Mouse (Mus musculus) fibroblast of lung, adult 2 months (primary cell): ENCODE data around the gene Majin.

Source experiments
- DNase-seq: peaks from one replicate; pipeline ENCODE4 v3.0.0-alpha.2; 2011; ENCODE audit warnings: low read depth

The Majin gene

DNA sequence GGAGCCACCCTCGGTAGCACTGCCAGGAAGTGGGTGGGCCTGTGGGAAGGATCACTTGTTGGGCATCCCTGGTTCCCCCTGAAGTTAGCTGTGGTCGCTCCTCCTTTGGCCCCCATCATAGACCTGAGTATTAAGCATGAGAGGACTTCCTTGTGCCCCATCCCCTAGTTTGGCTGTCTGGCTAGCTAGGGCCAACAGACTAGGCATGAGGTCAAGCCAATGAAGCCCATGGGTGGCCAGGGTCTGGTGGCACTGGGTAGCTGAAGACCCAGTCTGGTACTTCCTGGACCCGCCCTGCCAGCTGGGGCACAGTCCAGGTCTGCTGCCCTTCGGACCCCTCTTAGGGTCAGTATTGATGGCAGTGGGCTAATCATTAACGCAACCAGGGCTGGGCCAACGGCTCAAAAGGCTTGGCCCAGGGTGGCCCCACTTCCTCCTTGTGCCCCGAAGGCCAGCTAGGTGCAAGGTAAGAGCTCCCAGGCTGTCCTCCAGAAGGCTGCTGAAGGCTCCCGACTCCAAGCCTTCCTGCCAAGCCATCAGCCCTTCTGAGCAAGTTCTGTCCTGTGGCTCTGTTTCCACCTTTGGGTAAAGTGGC lies 78.7 kb downstream of the Majin start:
- no peak for DNase-seq

- DNase-seq: no peak
These were observed 80.0 kb downstream of the Majin start for GRCm38 (mm10) chr19:6264200-6264599.

DNA sequence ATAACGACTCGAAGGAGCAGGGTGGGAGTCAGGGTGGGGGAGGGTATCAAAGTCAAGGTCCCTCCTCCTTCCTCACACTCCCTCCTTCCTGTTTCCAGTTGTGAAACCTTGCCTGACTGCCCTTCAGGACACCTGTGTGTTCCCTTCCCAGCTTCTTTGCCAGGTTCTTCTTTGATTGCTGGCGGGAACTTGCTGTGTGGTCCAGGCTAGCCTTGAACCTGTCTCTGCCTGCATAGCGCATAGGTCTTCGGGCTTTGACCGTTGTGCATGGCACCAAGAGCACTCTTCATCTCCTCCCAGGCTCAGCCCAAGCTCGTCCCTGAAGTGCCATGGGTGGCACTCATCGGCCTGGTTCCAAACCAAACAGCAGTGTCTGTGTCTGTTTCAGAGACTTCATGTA lies 80.8 kb downstream of the Majin start:
- no peak for DNase-seq

GRCm38 (mm10) chr19:6265727-6266182 lies 81.6 kb downstream of the Majin start:
- DNase-seq: no peak

DNA sequence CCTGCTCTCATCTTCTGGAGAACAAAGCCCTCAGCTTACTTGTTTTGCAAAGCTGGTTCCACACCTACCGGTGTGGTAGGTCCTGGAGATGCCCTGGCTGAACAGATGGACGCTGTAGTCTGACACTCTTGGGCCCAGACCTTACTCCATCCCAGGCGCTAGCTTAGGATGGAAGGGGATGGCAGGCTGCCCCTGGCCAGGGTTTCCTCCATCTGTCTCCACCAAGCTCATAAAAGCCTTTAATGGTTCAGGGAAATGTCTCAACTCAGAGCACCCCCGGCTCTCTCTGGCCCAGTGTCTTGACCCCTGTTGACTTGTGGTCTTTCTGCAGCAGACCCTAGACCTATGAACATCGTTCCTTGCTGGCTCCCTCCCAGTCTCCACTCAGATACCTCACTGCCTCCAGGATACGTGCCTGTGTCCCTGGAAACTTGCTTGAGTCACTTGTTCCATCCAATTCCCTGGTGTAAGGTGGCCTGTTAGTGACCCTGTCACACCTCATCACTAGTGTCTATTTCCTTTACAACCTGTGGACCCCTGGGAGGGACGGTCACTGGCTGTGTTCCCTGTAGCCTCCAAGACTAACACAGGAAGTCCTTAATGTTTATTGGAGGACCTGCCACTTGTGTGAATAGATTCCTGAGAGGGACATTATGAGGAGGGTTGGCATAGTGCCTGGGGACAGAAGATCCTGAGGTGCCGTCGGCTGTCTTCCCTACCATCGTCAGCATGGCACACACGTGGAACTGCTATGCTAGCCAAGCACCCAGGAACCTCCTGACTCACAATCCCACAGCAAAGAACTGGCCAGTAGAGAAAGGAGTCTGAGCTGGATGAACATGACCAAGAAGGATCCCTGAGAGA lies 83.3 kb downstream of the Majin start:
- DNase-seq: no peak

- no peak for DNase-seq
These were observed 84.0 kb downstream of the Majin start for GRCm38 (mm10) chr19:6268170-6268528.

GRCm38 (mm10) chr19:6268670-6269132 lies 84.5 kb downstream of the Majin start:
- no peak for DNase-seq

DNA sequence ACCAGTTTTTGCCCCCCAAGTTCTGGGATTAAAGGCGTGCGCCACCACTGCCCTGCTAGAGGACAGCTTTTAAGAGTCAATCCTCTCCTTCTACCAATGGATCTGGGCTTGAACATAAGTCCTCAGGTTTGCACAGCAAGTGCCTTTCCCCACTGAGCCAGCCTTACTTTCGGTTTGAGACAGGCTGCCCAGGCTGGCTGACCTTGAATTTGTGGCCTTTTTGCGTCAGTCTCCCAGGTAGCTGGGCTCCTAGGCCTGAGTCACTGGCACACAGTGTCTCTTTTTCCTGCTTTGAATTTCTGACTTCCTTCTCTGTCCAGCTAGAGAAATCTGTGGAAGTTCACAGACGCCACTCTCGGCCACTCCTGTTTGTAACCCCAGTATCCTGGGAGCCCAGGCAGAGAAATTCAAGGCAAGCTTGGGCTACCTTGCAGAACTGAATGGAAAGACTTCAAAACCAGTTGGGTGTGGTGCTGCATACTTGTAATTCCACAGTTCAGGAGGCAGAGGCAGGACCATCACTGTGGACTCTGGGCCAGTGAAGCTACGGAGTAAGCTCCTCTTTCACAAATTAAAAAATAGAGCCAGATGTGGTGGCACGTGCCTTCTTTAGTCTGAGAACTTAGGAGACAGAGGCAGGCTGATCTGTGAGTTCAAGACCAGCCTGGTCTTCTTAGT lies 85.7 kb downstream of the Majin start:
- DNase-seq: no peak

GRCm38 (mm10) chr19:6270661-6271060 lies 86.5 kb downstream of the Majin start:
- no peak for DNase-seq

- DNase-seq: no peak
These were observed 87.0 kb downstream of the Majin start for GRCm38 (mm10) chr19:6271206-6271605.

DNA sequence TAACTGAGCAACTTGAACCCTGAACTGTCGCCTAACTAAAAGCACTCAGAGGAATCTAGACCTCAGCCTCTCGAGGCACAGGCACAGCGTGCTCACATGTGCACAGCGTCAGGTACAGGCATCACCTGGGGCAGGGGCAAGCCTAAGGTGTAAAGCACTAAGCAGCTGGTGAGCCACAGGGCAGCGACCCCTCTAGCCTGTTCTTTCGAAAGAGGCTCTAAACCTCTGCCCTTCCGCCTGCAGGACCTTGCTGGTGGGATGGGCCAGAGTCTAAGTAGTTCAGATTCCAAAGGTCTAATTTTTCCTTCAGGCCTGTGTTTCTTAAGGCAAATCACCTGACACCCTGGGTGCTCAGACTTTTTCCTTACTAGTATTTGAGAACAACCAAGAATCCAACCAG lies 87.9 kb downstream of the Majin start:
- no peak for DNase-seq

DNA sequence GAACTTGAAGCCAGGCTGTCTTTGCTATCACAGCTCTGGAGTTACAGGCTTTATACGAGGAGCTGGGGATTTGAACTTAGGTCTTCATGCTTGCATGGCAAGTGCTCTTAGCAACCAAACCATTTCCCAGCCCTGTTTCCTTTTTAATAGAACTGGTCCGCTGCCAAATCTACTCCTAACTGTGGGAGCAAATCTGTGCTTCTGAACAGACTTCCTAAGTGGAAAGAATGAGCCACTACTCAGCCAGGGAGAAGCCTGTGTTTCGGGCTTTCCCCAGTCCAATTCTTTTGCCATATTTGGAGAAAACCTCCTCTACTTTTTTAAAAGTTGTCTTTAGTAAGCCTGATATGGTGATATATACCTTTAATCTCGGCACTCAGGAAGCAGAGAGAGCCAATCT lies 88.5 kb downstream of the Majin start:
- no peak for DNase-seq

DNA sequence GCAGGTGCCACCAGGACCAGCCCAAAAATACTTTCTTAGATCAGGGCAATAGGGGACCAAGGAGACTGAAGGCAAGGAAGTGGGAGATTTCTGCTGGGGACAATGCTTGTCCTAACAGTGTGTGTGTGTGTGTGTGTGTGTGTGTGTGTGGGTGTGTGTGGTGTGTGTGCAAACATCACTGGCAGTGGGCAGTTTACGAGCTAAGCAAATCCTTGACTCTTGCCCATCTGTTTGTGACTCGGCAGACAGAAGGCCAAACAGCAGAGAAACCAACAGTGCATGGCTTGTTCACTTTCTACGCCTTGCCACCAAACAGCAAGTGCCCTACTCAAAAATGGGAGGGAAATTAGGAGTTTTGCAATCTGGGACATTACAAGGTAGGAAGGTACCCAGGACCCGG lies 89.4 kb downstream of the Majin start:
- no peak for DNase-seq
